Mouse (Mus musculus) cerebellum, adult 8-10 months (tissue): ENCODE data around the gene Unc13d.
A peak's percentile ranks its signal among the peaks of the same experiment; 100 is the strongest.
"Not testable (repeated sequence)": the region's sequence is repeated elsewhere in the genome, so short reads cannot be mapped to it uniquely, and the experiment has no call there.

Experiments
- DNase-seq: peaks from one replicate; pipeline ENCODE4 v3.0.0; 2022

Unc13d gene

DNA sequence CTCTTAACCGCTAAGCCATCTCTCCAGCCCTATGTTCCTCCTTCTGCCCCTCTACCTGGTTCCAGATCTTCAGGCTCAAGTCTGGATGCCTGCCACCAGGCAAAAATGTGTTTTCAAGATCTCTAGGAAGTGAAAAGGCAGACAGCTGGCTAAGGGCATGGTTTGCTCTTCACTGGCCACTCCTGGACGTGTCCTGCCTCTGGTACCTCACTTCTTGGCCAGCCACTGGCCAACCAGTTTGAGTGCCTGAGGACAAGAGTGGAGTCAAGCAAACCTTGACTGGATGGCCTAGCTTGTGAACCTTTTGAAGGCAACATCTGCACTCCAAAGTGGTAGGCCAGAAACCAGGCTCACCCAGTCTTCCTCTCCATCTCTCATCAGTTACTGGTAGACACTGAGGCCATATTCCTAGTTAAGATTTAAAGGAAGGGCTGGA lies 57.8 kb downstream of the Unc13d start:
- DNase-seq: no peak

DNA sequence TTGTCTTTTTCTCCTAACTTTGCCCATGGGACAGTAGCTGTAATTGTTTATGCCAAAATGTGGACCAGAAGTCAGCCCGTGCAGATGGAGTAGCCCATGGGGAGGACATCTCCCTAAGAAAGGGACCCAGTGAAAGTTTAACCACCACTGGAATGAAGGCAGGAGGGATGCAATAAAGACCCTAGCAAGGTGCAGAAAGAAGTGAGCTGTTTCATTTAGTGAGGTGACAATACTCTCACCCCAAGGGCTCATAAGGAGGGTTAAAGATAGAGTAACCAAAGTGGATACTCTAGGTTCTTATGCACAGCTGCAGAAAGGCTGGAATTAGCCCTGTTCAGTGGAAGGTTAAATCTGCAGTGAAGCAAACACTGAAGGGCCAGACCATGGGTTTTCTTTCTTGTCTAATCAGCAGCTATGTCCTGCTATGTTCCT lies 58.4 kb downstream of the Unc13d start:
- no peak for DNase-seq

DNA sequence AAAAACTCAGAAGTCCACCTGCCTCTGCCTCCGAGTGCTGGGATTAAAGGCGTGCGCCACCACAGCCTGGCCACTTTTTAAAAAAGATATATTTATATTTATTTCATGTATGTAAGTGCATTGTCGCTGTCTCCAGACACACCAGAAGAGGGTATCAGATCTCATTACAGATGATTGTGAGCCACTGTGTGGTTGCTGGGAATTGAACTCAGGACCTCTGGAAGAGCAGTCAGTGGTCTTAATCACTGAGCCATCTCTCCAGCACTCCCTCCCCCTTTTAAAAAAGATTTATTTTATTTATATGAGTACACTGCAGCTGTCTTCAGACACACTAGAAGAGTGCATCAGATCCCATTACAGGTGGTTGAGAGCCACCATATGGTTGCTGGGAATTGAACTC lies 58.9 kb downstream of the Unc13d start:
- not testable (repeated sequence) for DNase-seq

DNA sequence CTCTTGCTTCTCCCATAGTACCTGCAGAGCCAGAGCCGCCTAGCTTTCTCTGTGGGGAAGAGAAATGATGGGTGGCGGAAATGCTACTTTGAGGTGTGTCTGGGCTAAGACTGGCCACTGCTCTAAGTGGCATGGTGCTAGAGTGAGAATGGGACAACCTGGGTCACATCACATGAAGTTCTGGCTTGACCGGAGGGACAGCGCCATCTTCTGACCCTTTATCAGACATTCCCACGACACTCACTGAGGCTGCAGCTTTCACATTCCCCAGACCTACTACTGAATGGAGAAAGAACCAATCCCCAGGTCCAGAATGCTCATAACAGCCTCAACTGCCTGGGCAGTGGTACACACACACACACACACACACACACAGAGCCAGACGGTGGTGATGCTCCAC lies 59.7 kb downstream of the Unc13d start:
- peak; percentile 61 for DNase-seq

DNA sequence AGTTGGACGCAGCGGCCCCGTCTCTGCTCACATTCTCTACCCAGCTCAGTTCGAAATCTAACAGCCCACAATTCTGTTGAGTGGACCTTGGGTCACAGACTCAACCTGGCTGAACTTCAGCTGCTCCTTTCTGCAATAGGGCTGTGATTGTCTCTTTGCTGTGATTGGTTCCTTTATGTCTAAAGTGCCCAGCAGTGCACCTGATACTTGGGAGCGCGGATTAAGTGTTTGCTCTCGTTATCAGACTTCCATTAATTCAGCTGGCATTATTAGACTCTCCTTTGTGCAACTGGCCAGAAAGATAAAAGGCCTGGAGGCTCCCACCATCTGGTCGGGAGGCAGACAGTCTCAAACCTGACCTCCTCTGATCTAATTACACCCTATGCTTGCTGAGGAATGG lies 62.9 kb downstream of the Unc13d start:
- DNase-seq: no peak

DNA sequence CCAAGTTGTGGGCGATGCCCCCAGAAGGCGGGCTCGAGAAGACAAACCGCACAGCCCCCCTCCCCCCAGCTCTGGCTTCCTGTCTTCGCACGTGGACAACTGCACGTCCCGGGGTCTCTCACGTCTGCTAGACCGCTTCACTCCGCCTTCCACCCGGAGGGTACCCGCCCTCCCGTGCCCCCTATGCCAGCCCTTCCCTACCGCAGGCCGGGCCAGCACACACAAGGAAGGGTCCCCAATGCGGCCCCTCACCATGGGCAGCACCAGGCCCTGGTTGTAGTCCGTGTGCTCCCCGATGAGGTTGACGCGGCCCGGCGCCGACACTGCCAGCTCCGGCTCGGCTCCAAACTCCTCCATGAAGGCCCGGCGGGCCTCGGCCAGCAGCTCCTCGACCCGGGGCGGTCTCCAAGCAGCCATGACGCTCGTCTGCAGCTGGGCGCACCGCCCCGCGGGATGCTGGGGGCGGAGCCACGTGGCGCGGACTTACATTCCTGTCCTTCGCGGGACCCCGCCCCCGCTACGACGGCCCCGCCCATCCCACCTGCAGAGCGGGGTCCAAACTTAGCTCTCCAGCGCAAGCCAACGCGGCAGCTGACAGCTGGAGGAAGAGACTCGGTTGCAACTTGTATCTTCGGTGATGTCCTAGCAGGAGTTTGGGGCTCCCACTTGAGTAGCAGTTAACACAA lies 65.4 kb downstream of the Unc13d start, which contains the start of gene Galk1:
Galk1 (minus strand) TSS at position 458 of the 686 bp plus-strand sequence.
- peak; percentile 62 for DNase-seq
